Mouse (Mus musculus) splenic B cell, adult 2 months (primary cell): ENCODE data around the gene Galnt15.

Source experiments
- DNase-seq: peaks from one replicate; pipeline ENCODE4 v3.0.0-alpha.2; 2011; ENCODE audit warnings: low read depth, low spot score
- H3K27me3 ChIP-seq: 2 replicates; pipeline ENCODE4 v1.6.1; 2012; ENCODE audit warnings: mild to moderate bottlenecking, low read length, moderate library complexity, mixed read lengths; ENCODE audit not compliant: control insufficient read depth, poor library complexity, insufficient read depth, severe bottlenecking
- H3K36me3 ChIP-seq: 2 replicates; pipeline ENCODE4 v1.6.1; 2012; ENCODE audit warnings: mild to moderate bottlenecking, low read length, moderate library complexity, mixed read lengths; ENCODE audit not compliant: control insufficient read depth, poor library complexity, insufficient read depth, severe bottlenecking

Galnt15 gene

DNA sequence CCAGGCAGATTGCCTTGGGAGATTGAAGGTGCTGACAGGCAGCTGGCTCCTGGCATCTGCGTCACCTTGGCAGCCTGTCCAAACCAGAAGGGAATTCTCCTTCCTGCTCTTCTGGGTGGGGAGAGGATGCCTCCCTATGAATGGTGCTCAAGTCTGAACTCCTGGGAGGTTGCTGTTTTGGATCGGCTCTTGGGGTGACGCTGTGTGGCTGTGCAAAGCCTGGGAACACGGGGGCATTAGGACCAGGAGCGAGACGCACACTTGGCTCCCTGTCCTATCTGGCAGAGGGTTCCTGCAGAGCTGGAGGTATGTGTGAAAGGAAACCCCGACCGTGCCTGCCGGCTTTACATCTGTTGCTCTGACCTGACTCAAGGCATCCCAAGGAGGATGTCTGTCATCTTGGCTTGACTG lies at the start of gene Galnt15:
Gene Galnt15, plus strand, starts transcription at position 309 of the 411 bp plus-strand sequence.
- Histone ChIP-seq H3K27me3 (no peaks in the 10 kb centered on the region), H3K36me3 (no peaks in the 10 kb centered on the region)
- DNase-seq, result no peak

DNA sequence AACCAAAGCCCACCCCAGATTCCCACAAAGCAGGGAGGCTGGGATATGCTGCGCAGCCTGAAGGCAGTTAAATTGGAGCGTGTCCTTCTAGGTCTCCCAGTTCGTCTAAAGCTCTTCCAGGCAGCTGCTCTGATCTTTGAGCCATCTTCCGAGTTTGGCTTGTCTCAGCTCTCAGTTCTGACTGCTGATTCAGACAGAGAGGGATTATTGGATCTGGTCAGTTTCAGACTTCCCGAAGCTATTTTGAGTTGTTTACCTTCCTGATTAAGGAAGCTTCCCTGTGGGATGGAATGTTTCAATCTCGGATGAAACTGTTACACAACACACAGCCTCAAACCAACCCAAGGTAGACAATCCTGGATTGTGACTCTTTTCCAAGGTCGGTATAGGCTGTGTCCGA lies 34.8 kb upstream of the Galnt15 start:
- no peaks in the 10 kb centered on the region for H3K27me3 ChIP-seq
- H3K36me3 ChIP-seq, result no peaks in the 10 kb centered on the region
- no peak for DNase-seq

DNA sequence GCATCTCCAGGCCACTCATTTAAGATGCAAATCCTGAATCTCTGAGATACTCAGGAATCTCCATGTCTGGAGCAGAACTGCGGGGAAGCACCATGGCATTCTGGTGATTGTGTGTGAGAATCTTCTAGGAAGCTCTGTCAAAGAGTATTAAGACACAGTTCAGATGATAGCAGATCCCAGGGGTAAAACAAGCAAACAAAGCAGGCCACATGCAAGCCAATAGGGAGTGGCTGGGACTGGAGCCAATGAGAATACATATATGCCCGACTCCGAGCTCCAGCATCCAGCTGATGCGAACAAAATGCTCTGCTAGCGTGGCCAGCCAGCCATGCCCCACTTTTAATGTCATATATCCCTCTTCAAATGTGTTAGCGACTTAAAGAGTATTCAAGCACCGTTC lies 27.8 kb upstream of the Galnt15 start:
- no peak for DNase-seq
- Histone ChIP-seq H3K27me3 (no peaks in the 10 kb centered on the region), H3K36me3 (no peaks in the 10 kb centered on the region)

DNA sequence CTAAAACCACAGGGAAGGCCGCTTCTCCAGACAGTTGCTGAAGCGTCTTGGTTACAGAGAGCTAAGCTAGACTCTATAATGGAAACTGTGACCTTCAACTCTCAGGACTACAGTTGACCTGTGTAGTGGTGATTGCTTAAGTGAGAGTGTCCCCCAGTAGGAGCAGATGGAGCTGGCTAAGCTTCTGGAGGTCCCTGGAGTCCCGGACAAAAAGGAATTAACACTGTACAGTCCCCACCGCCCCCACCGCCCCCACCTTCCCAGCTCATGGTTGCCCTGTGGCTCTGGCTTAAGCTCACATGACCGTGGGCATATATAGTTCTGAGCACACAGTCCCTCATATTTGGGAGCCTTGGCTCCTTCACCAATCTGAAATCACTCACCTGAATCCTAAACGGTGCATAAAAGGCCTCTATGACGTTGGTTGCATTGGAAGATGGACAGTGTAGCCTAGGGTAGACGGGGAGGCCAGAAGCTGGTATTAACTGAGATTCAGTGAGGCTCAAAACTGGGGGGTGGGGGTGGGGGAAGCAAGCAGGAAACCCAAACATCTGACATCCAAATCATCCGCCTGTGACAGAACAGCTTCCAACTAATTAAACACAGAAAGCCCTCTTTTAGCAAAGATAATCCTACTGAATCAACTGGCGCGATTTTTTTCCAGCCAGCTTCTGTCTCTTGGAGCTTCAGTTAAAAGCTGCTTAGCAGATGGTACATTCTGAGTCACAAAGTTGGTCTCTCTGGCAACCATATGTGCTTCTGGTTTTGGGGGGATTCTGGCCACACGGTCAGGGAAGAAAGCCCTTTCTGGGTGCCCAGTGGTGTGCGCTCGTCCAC lies 26.1 kb upstream of the Galnt15 start:
- DNase-seq, result no peak
- Histone ChIP-seq H3K27me3 (no peaks in the 10 kb centered on the region), H3K36me3 (no peaks in the 10 kb centered on the region)

GRCm38 (mm10) chr14:32003904-32004596 lies 24.7 kb upstream of the Galnt15 start:
- no peaks in the 10 kb centered on the region for H3K36me3 ChIP-seq
- no peaks in the 10 kb centered on the region for H3K27me3 ChIP-seq
- no peak for DNase-seq

DNA sequence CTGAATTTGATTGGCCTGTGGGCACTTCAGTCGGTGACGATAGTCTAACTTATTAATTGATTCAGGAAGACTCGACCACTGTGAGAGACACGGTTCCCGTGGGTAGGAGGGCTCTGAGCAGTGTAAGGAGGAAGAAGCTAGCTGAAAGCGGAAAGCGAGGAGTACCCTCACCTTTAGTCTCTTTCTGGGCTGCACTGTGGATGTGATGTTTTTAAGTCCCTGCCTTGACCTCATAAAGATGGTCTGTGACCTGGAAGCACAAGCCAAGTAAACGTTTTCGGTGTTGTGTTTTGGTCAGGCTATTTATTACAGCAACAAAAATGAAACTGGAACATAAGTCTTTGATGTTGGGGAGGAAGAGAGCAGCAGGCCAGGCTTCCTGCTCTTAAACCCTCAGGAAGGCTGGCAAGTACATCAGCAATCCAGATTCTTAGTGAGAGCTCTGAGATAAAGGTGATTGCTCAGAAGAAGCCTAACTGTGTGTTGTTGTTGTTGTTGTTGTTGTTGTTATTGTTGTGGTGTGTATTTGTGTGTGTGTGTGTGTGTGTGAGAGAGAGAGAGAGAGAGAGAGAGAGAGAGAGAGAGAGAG lies 23.0 kb upstream of the Galnt15 start:
- peak; percentile 3 for DNase-seq
- Histone ChIP-seq H3K27me3 (no peaks in the 10 kb centered on the region), H3K36me3 (no peaks in the 10 kb centered on the region)

DNA sequence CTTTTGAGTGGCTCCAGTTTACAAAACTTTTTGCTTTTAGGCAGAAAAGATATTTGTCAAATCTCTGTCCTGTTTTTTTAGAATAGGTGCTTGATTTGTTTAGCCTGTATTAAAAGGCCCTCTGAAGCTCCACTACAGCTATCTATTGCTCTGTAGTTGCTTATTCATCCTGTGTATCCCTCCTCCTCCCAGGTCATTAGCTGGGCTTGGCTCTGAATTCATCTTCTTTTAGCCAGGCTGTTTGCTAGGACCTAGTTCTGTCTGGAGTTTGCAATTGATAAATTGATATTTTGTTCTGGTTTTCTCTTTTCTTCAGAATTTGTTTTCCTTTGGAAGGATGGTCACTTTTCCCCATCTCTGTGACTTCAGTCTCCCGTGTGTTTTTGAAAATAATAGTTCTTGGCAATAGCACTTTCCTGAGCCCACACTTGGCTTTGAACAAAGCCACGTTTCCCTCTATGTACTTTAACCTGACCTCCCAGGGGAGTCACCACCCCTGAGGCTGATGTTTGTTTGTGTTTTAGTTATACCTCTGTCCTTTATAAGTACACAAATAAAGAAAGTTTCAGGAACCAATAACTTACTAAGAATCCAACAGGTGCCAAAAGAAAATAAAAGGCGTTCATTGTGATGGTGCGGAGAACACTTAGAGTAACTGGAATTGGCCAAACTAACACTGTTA lies 21.0 kb upstream of the Galnt15 start:
- no peaks in the 10 kb centered on the region for H3K36me3 ChIP-seq
- no peaks in the 10 kb centered on the region for H3K27me3 ChIP-seq
- no peak for DNase-seq

- Histone ChIP-seq H3K27me3 (no peaks in the 10 kb centered on the region), H3K36me3 (no peaks in the 10 kb centered on the region)
- DNase-seq, result no peak
Measured at GRCm38 (mm10) chr14:32009715-32010114, 19.1 kb upstream of the Galnt15 start.

DNA sequence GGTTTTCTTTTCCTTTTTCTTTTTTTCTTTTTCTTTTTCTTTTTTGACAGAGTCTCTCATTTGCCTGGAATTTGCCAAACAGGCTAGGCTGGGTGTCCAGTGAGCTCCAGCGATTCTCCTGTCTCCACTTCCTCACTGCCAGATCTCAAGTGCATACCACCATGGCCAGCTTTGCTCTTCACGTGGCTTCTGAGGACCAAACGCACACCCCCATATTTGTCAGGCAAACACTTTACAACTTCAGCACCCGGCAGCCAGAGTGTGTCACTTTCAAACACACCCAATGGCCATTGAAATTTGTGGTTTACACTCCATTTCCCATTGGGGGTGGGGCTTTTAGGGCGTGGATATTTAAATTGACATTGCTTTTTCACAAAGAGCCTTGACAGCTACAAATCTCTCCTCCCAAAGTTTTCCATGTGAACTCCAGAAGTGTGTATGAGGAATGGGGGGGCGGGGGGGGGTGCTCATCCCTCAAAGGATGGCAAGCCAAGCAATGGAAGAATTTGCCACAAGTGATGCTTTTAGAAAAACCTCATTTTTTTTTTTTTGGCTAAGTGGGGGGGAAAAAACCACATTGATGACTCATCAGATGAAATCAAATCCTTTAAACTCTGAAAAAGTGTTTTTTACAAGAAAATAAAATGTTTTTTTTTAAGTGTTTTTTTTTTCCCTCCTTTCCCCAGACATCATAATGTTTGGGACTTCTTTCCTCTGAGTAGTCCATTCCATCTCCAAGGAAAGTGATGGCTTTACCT lies 17.1 kb upstream of the Galnt15 start:
- Histone ChIP-seq H3K36me3 (no peaks in the 10 kb centered on the region), H3K27me3 (no peaks in the 10 kb centered on the region)
- DNase-seq, result no peak

GRCm38 (mm10) chr14:32015131-32015770 lies 13.5 kb upstream of the Galnt15 start:
- DNase-seq, result no peak
- no peaks in the 10 kb centered on the region for H3K36me3 ChIP-seq
- H3K27me3 ChIP-seq, result no peaks in the 10 kb centered on the region

- H3K36me3 ChIP-seq, result no peaks in the 10 kb centered on the region
- H3K27me3 ChIP-seq, result no peaks in the 10 kb centered on the region
- DNase-seq, result no peak
Measured at GRCm38 (mm10) chr14:32016466-32016865, 12.3 kb upstream of the Galnt15 start.

- Histone ChIP-seq H3K36me3 (no peaks in the 10 kb centered on the region), H3K27me3 (no peaks in the 10 kb centered on the region)
- DNase-seq, result no peak
Measured at GRCm38 (mm10) chr14:32016921-32017320, 11.9 kb upstream of the Galnt15 start.

- DNase-seq, result no peak
- Histone ChIP-seq H3K27me3 (no peaks in the 10 kb centered on the region), H3K36me3 (no peaks in the 10 kb centered on the region)
Measured at GRCm38 (mm10) chr14:32017448-32017847, 11.3 kb upstream of the Galnt15 start.

DNA sequence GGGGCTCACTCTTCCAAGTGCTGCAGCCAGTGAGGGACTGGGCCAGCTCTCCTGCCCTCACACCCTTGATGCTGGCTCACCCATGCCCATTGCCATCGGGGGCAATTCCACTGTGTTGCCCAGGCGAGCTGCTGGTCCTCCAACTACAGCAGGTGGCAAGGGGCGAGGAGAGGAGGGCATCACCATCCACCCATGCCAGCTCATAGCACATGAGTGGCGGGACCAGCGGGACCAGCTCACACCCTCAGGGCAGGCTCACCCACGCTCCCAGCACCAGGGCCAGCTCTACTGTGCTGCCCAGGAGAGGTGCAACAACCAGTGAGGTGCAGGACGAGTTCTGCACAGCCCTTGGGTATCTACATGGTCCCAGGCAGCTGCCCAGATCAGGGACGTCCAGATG lies 9.7 kb upstream of the Galnt15 start:
- H3K27me3 ChIP-seq, result no peaks in the 10 kb centered on the region
- no peak for DNase-seq
- no peaks in the 10 kb centered on the region for H3K36me3 ChIP-seq
